Mouse (Mus musculus) testis, adult 2 months (tissue): ENCODE measurements around the gene Ctbp2. TPM values are rescaled to one million over a fixed set of nuclear protein-coding genes. Genes with fewer than 3 reads are reported as not detected.

Experiments used
- H3K27ac ChIP-seq: fragments of 200-500 bp; 2 replicates; pipeline ENCODE4 v1.5.1; 2012; ENCODE audit warnings: low read depth, low read length; ENCODE audit not compliant: control insufficient read depth, insufficient read depth
- H3K27me3 ChIP-seq: fragments of 200-500 bp; 2 replicates; pipeline ENCODE4 v1.6.1; 2012; ENCODE audit warnings: mild to moderate bottlenecking, low read length, moderate library complexity; ENCODE audit not compliant: control insufficient read depth, insufficient read depth
- H3K36me3 ChIP-seq: fragments of 200-500 bp; 2 replicates; pipeline ENCODE4 v1.6.1; 2012; ENCODE audit warnings: mild to moderate bottlenecking, low read length; ENCODE audit not compliant: control insufficient read depth, insufficient read depth
- H3K4me1 ChIP-seq: fragments of 200-500 bp; 2 replicates; pipeline ENCODE4 v1.6.1; 2012; ENCODE audit warnings: low read length; ENCODE audit not compliant: control insufficient read depth, insufficient read depth
- H3K4me3 ChIP-seq: fragments of 200-500 bp; 2 replicates; pipeline ENCODE4 v1.5.1; 2012; ENCODE audit warnings: low read depth, mild to moderate bottlenecking, low read length, moderate library complexity, mixed read lengths; ENCODE audit not compliant: control insufficient read depth
- CTCF ChIP-seq: fragments of 200-500 bp; IDR thresholded peaks from 2 replicates; pipeline ENCODE4 v1.5.1; 2012; ENCODE audit warnings: low read depth, mild to moderate bottlenecking, inconsistent platforms, low read length, moderate library complexity; ENCODE audit not compliant: control insufficient read depth, insufficient read depth, insufficient replicate concordance
- POLR2A ChIP-seq: fragments of 200-500 bp; IDR thresholded peaks from 2 replicates; pipeline ENCODE4 v1.6.1; 2012; ENCODE audit warnings: low read depth, mild to moderate bottlenecking, inconsistent platforms, low read length, moderate library complexity; ENCODE audit not compliant: control insufficient read depth
- polyA plus RNA-seq: library from polyadenylated mRNA; depleted of rRNA; stranded (reverse); fragments of >200 nt; gene quantifications from 2 replicates; pipeline ENCODE4 v1.2.3, GENCODE M21; 2012; rRNA removed

Ctbp2 gene
- polyA plus RNA-seq, 1 experiment = 54.9 TPM

GRCm38 (mm10) chr7:132965707-132966106 lies 158.4 kb downstream of the Ctbp2 start:
- Histone ChIP-seq H3K27ac (no peak overlapping the region), H3K4me1 (no peaks in the 10 kb centered on the region), H3K27me3 (no peaks in the 10 kb centered on the region), H3K36me3 (peaks cover 1% of the 10 kb centered on the region; the same call in 1 of the 2 replicates), H3K4me3 (no peak overlapping the region)
- TF ChIP-seq CTCF (no peak), POLR2A (no peak)

GRCm38 (mm10) chr7:132964395-132964794 lies 159.8 kb downstream of the Ctbp2 start:
- H3K36me3 ChIP-seq = peaks cover 1% of the 10 kb centered on the region; the same call in 1 of the 2 replicates
- H3K4me1 ChIP-seq = no peaks in the 10 kb centered on the region
- H3K27ac ChIP-seq = no peak overlapping the region
- TF ChIP-seq CTCF = no peak
- TF ChIP-seq POLR2A = no peak
- H3K27me3 ChIP-seq = no peaks in the 10 kb centered on the region
- no peak overlapping the region for H3K4me3 ChIP-seq

GRCm38 (mm10) chr7:132950613-132951012 lies 173.5 kb downstream of the Ctbp2 start:
- TF ChIP-seq POLR2A = no peak
- TF ChIP-seq CTCF = no peak
- Histone ChIP-seq H3K4me3 (no peak overlapping the region), H3K36me3 (peaks cover 2% of the 10 kb centered on the region; the same call in 1 of the 2 replicates), H3K27me3 (no peaks in the 10 kb centered on the region), H3K27ac (no peak overlapping the region), H3K4me1 (no peaks in the 10 kb centered on the region)

DNA sequence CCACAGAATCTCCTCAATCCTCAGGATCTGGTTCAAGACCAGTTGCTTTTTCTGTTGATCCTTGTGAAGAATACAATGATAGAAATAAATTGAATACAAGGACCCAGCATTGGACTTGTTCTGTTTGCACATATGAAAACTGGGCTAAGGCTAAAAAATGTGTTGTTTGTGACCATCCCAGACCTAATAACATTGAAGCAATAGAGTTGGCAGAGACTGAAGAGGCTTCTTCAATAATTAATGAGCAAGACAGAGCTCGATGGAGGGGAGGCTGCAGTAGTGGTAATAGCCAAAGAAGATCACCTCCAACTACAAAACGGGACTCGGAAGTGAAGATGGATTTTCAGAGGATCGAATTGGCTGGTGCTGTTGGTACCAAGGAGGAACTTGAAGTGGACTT lies 174.2 kb downstream of the Ctbp2 start:
- peaks cover 2% of the 10 kb centered on the region; the same call in 1 of the 2 replicates for H3K36me3 ChIP-seq
- H3K4me3 ChIP-seq = no peak overlapping the region
- H3K27me3 ChIP-seq = no peaks in the 10 kb centered on the region
- no peak overlapping the region for H3K27ac ChIP-seq
- TF ChIP-seq CTCF = no peak
- no peak for TF ChIP-seq POLR2A
- H3K4me1 ChIP-seq = no peaks in the 10 kb centered on the region

- no peak overlapping the region for H3K4me3 ChIP-seq
- H3K36me3 ChIP-seq = no peaks in the 10 kb centered on the region
- TF ChIP-seq POLR2A (no peak), CTCF (no peak)
- no peaks in the 10 kb centered on the region for H3K4me1 ChIP-seq
- no peaks in the 10 kb centered on the region for H3K27me3 ChIP-seq
- no peak overlapping the region for H3K27ac ChIP-seq
Measured at GRCm38 (mm10) chr7:132940569-132940968, 183.6 kb downstream of the Ctbp2 start.

- Histone ChIP-seq H3K4me1 (no peaks in the 10 kb centered on the region), H3K36me3 (no peaks in the 10 kb centered on the region), H3K4me3 (no peak overlapping the region), H3K27me3 (no peaks in the 10 kb centered on the region), H3K27ac (no peak overlapping the region)
- TF ChIP-seq POLR2A (no peak), CTCF (no peak)
Measured at GRCm38 (mm10) chr7:132939118-132939517, 185.0 kb downstream of the Ctbp2 start.

Other genes with a start within 250 kb of the Ctbp2 start
- gene Zranb1, start 193.2 kb downstream of the Ctbp2 start, polyA plus RNA-seq = 28.6 and 38.7 TPM in 2 replicates
- 3.0 and 4.9 TPM in 2 replicates for gene Fgfr2, start 1.0 kb downstream of the Ctbp2 start, polyA plus RNA-seq